Mouse (Mus musculus) MEL (cell line): ENCODE measurements around the gene Tnfrsf25. TPM values are rescaled to one million over a fixed set of nuclear protein-coding genes. Genes with fewer than 3 reads are reported as not detected.

ENCODE experiments used
- DNase-seq: peaks from one replicate; pipeline ENCODE4 v3.0.0; 2011; ENCODE audit warnings: low read depth, low spot score
- H3K27ac ChIP-seq: 2 replicates; pipeline ENCODE4 v1.5.1; 2012; ENCODE audit warnings: low read depth, mild to moderate bottlenecking, control low read depth, low read length, moderate library complexity; ENCODE audit not compliant: control insufficient read depth
- H3K27me3 ChIP-seq, 2 experiments: fragments of 150-350 bp in 1 of 2; sonication (generic) in 1 of 2; 2 replicates each; pipeline ENCODE4 v1.6.1; 2012; ENCODE audit warnings: low read length in 2 of 2, mild to moderate bottlenecking in 2 of 2, improper control_type of control experiment in 1 of 2, moderate library complexity in 1 of 2; ENCODE audit not compliant: insufficient read depth in 2 of 2, control insufficient read depth in 1 of 2
- H3K36me3 ChIP-seq, 2 experiments: 2 replicates each; pipeline ENCODE4 v1.6.1; 2012 to 2014; ENCODE audit warnings: low read length in 2 of 2, improper control_type of control experiment in 1 of 2, inconsistent platforms in 1 of 2, mild to moderate bottlenecking in 1 of 2; ENCODE audit not compliant: insufficient read depth in 2 of 2, control insufficient read depth in 1 of 2
- H3K4me1 ChIP-seq, 2 experiments: fragments of 150-350 bp in 1 of 2; sonication (generic) in 1 of 2; 2 replicates each; pipeline ENCODE4 v1.6.1; 2012; ENCODE audit warnings: low read length in 2 of 2, improper control_type of control experiment in 1 of 2, mild to moderate bottlenecking in 1 of 2; ENCODE audit not compliant: insufficient read depth in 2 of 2, control insufficient read depth in 1 of 2
- H3K4me3 ChIP-seq, 2 experiments: fragments of 150-350 bp in 1 of 2; sonication (generic) in 1 of 2; 2 replicates each; pipeline ENCODE4 v1.5.1; 2012; ENCODE audit warnings: low read depth in 2 of 2, low read length in 2 of 2, mild to moderate bottlenecking in 2 of 2, moderate library complexity in 2 of 2, control low read depth in 1 of 2, improper control_type of control experiment in 1 of 2; ENCODE audit not compliant: control insufficient read depth in 1 of 2, insufficient read depth in 1 of 2
- H3K79me2 ChIP-seq: 2 replicates; pipeline ENCODE4 v1.6.1; 2012; ENCODE audit warnings: mild to moderate bottlenecking, low read length, moderate library complexity; ENCODE audit not compliant: control insufficient read depth, poor library complexity, insufficient read depth
- H3K9ac ChIP-seq: 2 replicates; pipeline ENCODE4 v1.6.1; 2012; ENCODE audit warnings: low read depth, mild to moderate bottlenecking, control low read depth, low read length, moderate library complexity; ENCODE audit not compliant: control insufficient read depth, poor library complexity, severe bottlenecking
- H3K9me3 ChIP-seq: fragments of 150-350 bp; sonication (generic); replicated peaks from 2 replicates; pipeline ENCODE4 v1.6.1; 2012; ENCODE audit warnings: mild to moderate bottlenecking, low read length, improper control_type of control experiment, moderate library complexity; ENCODE audit not compliant: insufficient read depth
- CTCF ChIP-seq, 3 experiments: IDR thresholded peaks in 2 of 3; conservative IDR thresholded peaks in 1 of 3; 2 replicates each; pipeline ENCODE4 v1.5.1; 2011 to 2012; ENCODE audit warnings: low read length in 3 of 3, low read depth in 2 of 3, mild to moderate bottlenecking in 2 of 3, improper control_type of control experiment in 1 of 3, inconsistent platforms in 1 of 3, mixed read lengths in 1 of 3, moderate library complexity in 1 of 3; ENCODE audit not compliant: control insufficient read depth in 1 of 3, insufficient read depth in 1 of 3, poor library complexity in 1 of 3, severe bottlenecking in 1 of 3
- E2F4 ChIP-seq: IDR thresholded peaks from 2 replicates; pipeline ENCODE4 v1.6.1; 2011; ENCODE audit warnings: low read depth, low read length, improper control_type of control experiment, borderline replicate concordance
- ETS1 ChIP-seq: IDR thresholded peaks from 2 replicates; pipeline ENCODE4 v1.6.1; 2012; ENCODE audit warnings: low read depth, mild to moderate bottlenecking, inconsistent platforms, low read length, improper control_type of control experiment, moderate library complexity
- HCFC1 ChIP-seq: IDR thresholded peaks from 2 replicates; pipeline ENCODE4 v1.6.1; 2012; ENCODE audit warnings: low read depth, mild to moderate bottlenecking, inconsistent platforms, low read length, improper control_type of control experiment, moderate library complexity
- JUND ChIP-seq: IDR thresholded peaks from 2 replicates; pipeline ENCODE4 v1.6.1; 2011; ENCODE audit warnings: low read depth, mild to moderate bottlenecking, improper control_type of control experiment, low read length
- KAT2A ChIP-seq: conservative IDR thresholded peaks from 2 replicates; pipeline ENCODE4 v1.6.1; 2012; ENCODE audit warnings: low read depth, low read length, improper control_type of control experiment, inconsistent platforms
- MAX ChIP-seq: IDR thresholded peaks from 2 replicates; pipeline ENCODE4 v1.6.1; 2011; ENCODE audit warnings: low read length, improper control_type of control experiment
- MAZ ChIP-seq: IDR thresholded peaks from 2 replicates; pipeline ENCODE4 v1.6.1; 2012; ENCODE audit warnings: low read depth, mild to moderate bottlenecking, inconsistent platforms, low read length, improper control_type of control experiment
- MXI1 ChIP-seq: IDR thresholded peaks from 2 replicates; pipeline ENCODE4 v1.6.1; 2011; ENCODE audit warnings: mild to moderate bottlenecking, low read depth, low read length, improper control_type of control experiment
- MYB ChIP-seq: IDR thresholded peaks from 2 replicates; pipeline ENCODE4 v1.6.1; 2011; ENCODE audit warnings: mild to moderate bottlenecking, low read depth, low read length, improper control_type of control experiment
- MYC ChIP-seq: IDR thresholded peaks from 2 replicates; pipeline ENCODE4 v1.6.1; 2011; ENCODE audit warnings: low read depth, mild to moderate bottlenecking, low read length, improper control_type of control experiment, moderate library complexity
- NRF1 ChIP-seq: IDR thresholded peaks from 2 replicates; pipeline ENCODE4 v1.6.1; 2014; ENCODE audit warnings: low read depth, mild to moderate bottlenecking, inconsistent platforms, low read length, improper control_type of control experiment, moderate library complexity; ENCODE audit not compliant: poor library complexity, insufficient read depth, severe bottlenecking
- POLR2AphosphoS2 ChIP-seq: IDR thresholded peaks from 2 replicates; pipeline ENCODE4 v1.6.1; 2011; ENCODE audit warnings: low read length, improper control_type of control experiment
- SIN3A ChIP-seq: IDR thresholded peaks from 2 replicates; pipeline ENCODE4 v1.6.1; 2012; ENCODE audit warnings: low read length, improper control_type of control experiment, inconsistent platforms
- SMC3 ChIP-seq: IDR thresholded peaks from 2 replicates; pipeline ENCODE4 v1.6.1; 2011; ENCODE audit warnings: low read depth, low read length, improper control_type of control experiment
- TCF12 ChIP-seq: IDR thresholded peaks from 2 replicates; pipeline ENCODE4 v1.6.1; 2014; ENCODE audit warnings: low read depth, mild to moderate bottlenecking, inconsistent platforms, low read length, improper control_type of control experiment, moderate library complexity
- USF1 ChIP-seq: IDR thresholded peaks from 2 replicates; pipeline ENCODE4 v1.6.1; 2014; ENCODE audit warnings: low read depth, mild to moderate bottlenecking, inconsistent platforms, low read length, improper control_type of control experiment, moderate library complexity
- ZC3H11A ChIP-seq: IDR thresholded peaks from 2 replicates; pipeline ENCODE4 v1.6.1; 2012; ENCODE audit warnings: low read depth, mild to moderate bottlenecking, inconsistent platforms, low read length, improper control_type of control experiment
- ZMIZ1 ChIP-seq: IDR thresholded peaks from 2 replicates; pipeline ENCODE4 v1.6.1; 2012; ENCODE audit warnings: low read depth, mild to moderate bottlenecking, inconsistent platforms, low read length, improper control_type of control experiment, moderate library complexity
- polyA plus RNA-seq, 2 experiments: library from polyadenylated mRNA; stranded (reverse) in 1 of 2; unstranded in 1 of 2; fragments of >175 nt in 1 of 2; fragments of >200 nt in 1 of 2; gene quantifications; 2 replicates each; pipeline versions ENCODE4 v1.2.1 to v1.2.4; 2012; ENCODE audit warnings: low replicate concordance in 2 of 2, low read depth in 1 of 2; ENCODE audit not compliant: insufficient read length in 2 of 2, insufficient read depth in 1 of 2, missing spikeins in 1 of 2
- total RNA-seq: library from RNA; depleted of rRNA; stranded (reverse); fragments of 300-350 nt; gene quantifications from 2 replicates; pipeline ENCODE4 v1.2.3, GENCODE M21; 2012

Gene Tnfrsf25
- total and polyA plus RNA-seq, 3 experiments: 0.97 to 1.1 TPM; not detected in 1

- no peak overlapping the region for H3K4me3 ChIP-seq
These were observed 13.7 kb downstream of the Tnfrsf25 start for GRCm38 (mm10) chr4:152129395-152129930.

GRCm38 (mm10) chr4:152130771-152131653, 15.3 kb downstream of the Tnfrsf25 start:
- H3K36me3 ChIP-seq: no peaks in the 10 kb centered on the region
- peak overlapping the region; percentile 68 for H3K9ac ChIP-seq
- no peak for TF ChIP-seq KAT2A
- TF ChIP-seq MYB: no peak
- no peak for TF ChIP-seq ZC3H11A
- TF ChIP-seq MXI1: peak; percentile 62; the same call in 1 of the 2 replicates
- no peak for TF ChIP-seq ZMIZ1
- TF ChIP-seq NRF1: 0 out of 2 replicates have a peak, but pooled peaks have one; percentile 5
- TF ChIP-seq USF1: peak; percentile 46; the same call in 1 of the 2 replicates
- peak in 2 of 3 experiments; percentile 29 to 56; a peak in 4 of 6 replicates for TF ChIP-seq CTCF (IDR thresholded peaks at IDR 0.05 in 2 of 3, conservative IDR thresholded peaks at IDR 0.05 in 1 of 3; ENCODE audit: control insufficient read depth in 1 of 3, insufficient read depth in 1 of 3, low read depth in 2 of 3, low read length in 3 of 3, poor library complexity in 1 of 3, severe bottlenecking in 1 of 3)
- TF ChIP-seq, all 39 proteins: peak for 4
- no peaks in the 10 kb centered on the region for H3K9me3 ChIP-seq
- no peak overlapping the region for H3K27ac ChIP-seq
- DNase-seq: peak; percentile 53
- peak overlapping the region; percentile 64 to 68 for H3K4me3 ChIP-seq
- H3K27me3 ChIP-seq: no peaks in the 10 kb centered on the region
- H3K4me1 ChIP-seq: no peaks in the 10 kb centered on the region
- no peaks in the 10 kb centered on the region; the same call in 1 of the 2 replicates for H3K79me2 ChIP-seq

More at GRCm38 (mm10) chr4:152129395-152129930, 13.7 kb downstream of the Tnfrsf25 start:
- Histone ChIP-seq H3K27ac (no peak overlapping the region), H3K4me1 (no peaks in the 10 kb centered on the region), H3K79me2 (no peaks in the 10 kb centered on the region; the same call in 1 of the 2 replicates), H3K9ac (no peak overlapping the region), H3K9me3 (no peaks in the 10 kb centered on the region), H3K36me3 (no peaks in the 10 kb centered on the region), H3K27me3 (no peaks in the 10 kb centered on the region)
- no peak for DNase-seq
- TF ChIP-seq MAZ (no peak), SIN3A (no peak), JUND (no peak), E2F4 (no peak), HCFC1 (no peak), TCF12 (no peak), KAT2A (no peak), MYC (no peak), ETS1 (no peak), MAX (no peak), ZC3H11A (no peak), POLR2AphosphoS2 (no peak), SMC3 (no peak)
